Mouse (Mus musculus) cerebellum, adult 2 months (tissue): Measurements from ENCODE around the gene Kctd6.

Source experiments
- CTCF ChIP-seq: fragments of 200-500 bp; IDR thresholded peaks from 2 replicates; pipeline ENCODE4 v1.5.1; 2011; ENCODE audit warnings: low read depth, mild to moderate bottlenecking, control low read depth, low read length, moderate library complexity, borderline replicate concordance; ENCODE audit not compliant: insufficient read depth
- POLR2A ChIP-seq: fragments of 200-500 bp; IDR thresholded peaks from 2 replicates; pipeline ENCODE4 v1.6.1; 2011; ENCODE audit warnings: low read length, control low read depth, borderline replicate concordance; ENCODE audit not compliant: insufficient read depth

- no peak for TF ChIP-seq CTCF
- no peak for TF ChIP-seq POLR2A
These were observed 13.2 kb upstream of the Kctd6 start for GRCm38 (mm10) chr14:8200769-8201168.
